Mouse (Mus musculus): ENCODE results near the gene Sytl1. TPM values are rescaled to one million over a fixed set of nuclear protein-coding genes. Genes with fewer than 3 reads are reported as not detected.

Sytl1 gene
- polyA plus RNA-seq, 1 experiment from 2014 or later = 0.67 TPM

DNA sequence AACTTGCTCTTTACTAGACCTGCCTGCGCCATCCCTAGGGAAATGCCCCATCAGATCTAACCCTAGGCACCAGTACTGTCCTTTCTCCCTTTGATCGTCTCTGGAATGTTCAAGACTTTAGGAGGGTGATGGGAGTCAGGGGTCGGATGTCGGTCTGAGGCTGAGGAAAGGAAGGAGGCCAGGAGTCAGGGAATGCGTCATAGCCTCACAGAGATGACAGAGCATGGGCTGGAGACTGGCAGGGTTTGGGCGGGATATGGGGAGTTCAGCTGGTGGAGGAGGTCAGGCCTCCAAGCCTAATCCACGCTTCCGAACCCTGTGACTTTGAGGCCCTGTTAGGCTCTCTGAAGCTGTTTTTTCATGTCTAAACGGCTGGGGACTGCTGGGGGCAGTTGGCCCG, 49.3 kb downstream of the Sytl1 start:
- no peaks in the 10 kb centered on the region for H3K36me3 ChIP-seq (replicated peaks)
- DNase-seq (ENCODE audit: extremely low spot score, low spot score) = no peak
- H3K4me3 ChIP-seq = peak overlapping the region; percentile 86
- peaks cover 35% of the 10 kb centered on the region for H3K4me1 ChIP-seq
- peaks cover 86% of the 10 kb centered on the region for H3K27me3 ChIP-seq (ENCODE audit: poor library complexity, severe bottlenecking)
- 9% methylated on average over 10 of the region's 10 CpGs for WGBS
- H3K9me3 ChIP-seq = no peaks in the 10 kb centered on the region
- no peak overlapping the region for H3K27ac ChIP-seq

DNA sequence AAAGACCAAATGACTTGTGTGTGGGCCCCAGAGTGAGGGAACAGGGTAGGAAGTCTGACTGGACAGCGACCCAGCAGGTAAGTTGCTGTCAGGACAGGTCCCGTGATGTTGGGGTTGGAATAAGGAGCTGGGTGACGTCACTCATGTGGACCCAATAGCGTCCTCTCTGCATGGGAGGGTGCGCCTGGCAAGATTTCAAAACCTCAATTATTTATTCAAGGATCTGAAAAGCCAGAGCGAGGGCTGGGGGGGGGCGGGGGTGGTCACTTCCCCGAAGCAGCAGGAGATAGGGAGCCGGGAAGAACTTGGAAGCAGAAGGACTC, 49.7 kb downstream of the Sytl1 start:
- Histone ChIP-seq H3K4me1 (peaks cover 35% of the 10 kb centered on the region), H3K27me3 (ENCODE audit: poor library complexity, severe bottlenecking) (peaks cover 86% of the 10 kb centered on the region), H3K9me3 (no peaks in the 10 kb centered on the region), H3K4me3 (peak overlapping the region; percentile 86), H3K27ac (no peak overlapping the region), H3K36me3 (replicated peaks) (no peaks in the 10 kb centered on the region)
- WGBS = under 1% methylated on average over 9 of the region's 9 CpGs
- no peak for DNase-seq (ENCODE audit: extremely low spot score, low spot score)

DNA sequence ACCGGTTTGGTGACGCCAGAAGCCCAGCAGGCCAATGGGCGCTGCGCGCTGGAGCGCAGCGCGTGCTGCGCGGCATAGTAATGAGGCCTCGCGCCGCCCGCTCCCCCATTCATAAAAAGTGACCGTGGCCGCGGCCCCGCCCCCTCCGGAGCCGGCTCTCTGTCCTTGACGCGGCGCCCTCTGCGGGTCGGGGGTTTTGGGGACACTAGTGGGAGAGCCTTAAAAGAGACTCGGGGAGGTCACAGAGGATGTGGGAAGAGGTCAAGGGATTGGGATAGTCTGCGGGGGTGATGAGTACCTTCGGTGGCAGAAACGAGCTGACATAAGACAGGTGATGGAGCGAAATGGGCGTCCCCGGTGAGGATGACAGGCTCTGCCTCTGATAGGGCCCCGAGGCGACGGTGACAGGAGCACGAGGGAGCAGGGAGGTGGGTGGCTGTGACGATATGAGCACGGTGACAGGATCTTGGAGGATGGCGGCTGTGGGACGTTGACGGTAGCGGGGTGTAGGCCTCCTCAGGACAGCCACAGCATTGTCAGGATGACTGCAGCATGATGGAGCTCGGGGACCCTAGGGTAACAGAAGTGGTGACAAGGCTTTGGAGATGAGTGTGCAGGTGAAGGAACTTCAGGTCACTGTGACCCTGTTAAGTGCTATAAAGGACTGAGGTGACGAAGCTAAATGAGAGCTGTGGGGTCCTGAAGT, 50.2 kb downstream of the Sytl1 start:
- Histone ChIP-seq H3K4me3 (peak overlapping the region; percentile 86), H3K4me1 (peaks cover 32% of the 10 kb centered on the region), H3K9me3 (no peaks in the 10 kb centered on the region), H3K27me3 (ENCODE audit: poor library complexity, severe bottlenecking) (peaks cover 86% of the 10 kb centered on the region), H3K27ac (peak overlapping the region; percentile 79), H3K36me3 (replicated peaks) (no peaks in the 10 kb centered on the region)
- WGBS = 2% methylated on average over 44 of the region's 44 CpGs
- DNase-seq (ENCODE audit: extremely low spot score, low spot score) = peak; percentile 82

DNA sequence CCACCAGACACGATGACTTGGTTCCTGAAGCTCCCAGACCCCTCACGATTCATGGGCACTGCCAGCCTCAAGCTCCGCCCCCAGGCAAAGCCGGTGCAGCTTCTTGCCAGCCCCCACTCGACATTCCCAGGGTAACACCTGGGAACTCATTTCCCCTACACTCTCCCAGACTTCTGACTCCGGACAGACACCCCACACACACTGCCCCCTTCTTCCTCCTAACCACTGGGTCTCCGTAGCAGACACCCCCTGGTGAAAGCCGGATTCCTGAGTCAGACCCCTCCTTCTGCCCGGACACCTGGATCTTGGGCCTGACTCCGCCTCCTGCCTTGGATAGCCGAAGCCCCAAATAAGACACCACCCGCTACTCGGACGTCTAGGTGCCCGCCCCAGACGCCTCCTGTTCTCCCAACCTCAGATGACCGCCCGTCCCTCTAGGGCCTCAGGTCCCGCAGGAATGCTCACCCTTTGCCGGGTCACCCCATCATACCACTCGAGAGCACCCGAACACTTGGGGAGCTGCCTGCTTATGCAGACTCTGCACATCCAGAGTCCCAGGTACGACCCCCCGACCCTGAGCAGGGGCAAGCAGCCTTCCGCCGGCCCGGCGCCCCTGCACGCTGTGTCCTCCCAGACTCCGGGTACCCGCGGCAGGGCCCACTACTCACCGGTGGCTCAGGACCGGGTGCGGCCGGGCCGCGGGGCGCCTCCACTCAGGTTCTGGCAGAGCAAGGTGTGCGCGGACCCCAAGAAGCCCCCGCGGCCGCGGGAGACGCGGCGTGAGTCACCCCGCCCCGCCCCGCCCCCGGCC, 51.0 kb downstream of the Sytl1 start, which contains the start of the genes Cd164l2 and Gpr3:
Gene Cd164l2, plus strand, starts transcription at position 381 of the 811 bp plus-strand sequence.
Gene Gpr3, minus strand, starts transcription at position 786 of the 811 bp plus-strand sequence.
- Histone ChIP-seq H3K9me3 (no peaks in the 10 kb centered on the region), H3K4me1 (peaks cover 30% of the 10 kb centered on the region), H3K27ac (peak within 1 kb of the TSS; percentile 79), H3K27me3 (ENCODE audit: poor library complexity, severe bottlenecking) (peaks cover 85% of the 10 kb centered on the region), H3K4me3 (peak within 1 kb of the TSS; percentile 86), H3K36me3 (replicated peaks) (no peaks in the 10 kb centered on the region)
- 1% methylated on average over 52 of the region's 52 CpGs for WGBS
- no peak for DNase-seq (ENCODE audit: extremely low spot score, low spot score)

DNA sequence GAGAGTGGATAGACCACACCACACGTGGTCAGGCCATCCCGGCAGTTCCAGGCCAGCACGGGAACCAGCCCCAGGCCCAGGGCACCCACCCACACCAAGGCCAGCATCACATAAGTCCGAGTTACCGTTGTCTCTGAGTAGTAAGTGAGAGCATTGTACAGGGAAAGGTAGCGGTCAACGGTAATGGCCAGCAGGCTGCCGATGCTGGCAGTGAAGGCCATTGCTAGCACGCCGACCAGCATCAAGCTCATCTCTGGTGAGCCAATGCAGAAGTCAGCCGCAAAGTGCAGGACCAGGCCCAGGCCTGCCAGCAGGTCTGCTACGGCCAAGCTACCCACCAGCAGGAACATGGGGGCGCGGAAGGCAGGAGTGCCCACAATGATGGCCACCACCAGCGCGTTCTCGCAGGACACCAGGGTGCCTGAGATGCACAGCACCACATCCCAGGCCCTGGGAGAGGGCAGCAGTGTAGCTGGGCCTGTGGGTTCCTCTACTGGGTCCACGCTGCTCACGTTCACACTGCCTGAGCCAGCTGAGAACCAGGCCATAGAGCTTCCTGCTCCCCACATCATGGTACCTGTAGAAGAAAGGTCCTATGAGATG, 52.0 kb downstream of the Sytl1 start:
- DNase-seq (ENCODE audit: extremely low spot score, low spot score) = no peak
- H3K36me3 ChIP-seq (replicated peaks) = no peaks in the 10 kb centered on the region
- H3K9me3 ChIP-seq = no peaks in the 10 kb centered on the region
- peaks cover 30% of the 10 kb centered on the region for H3K4me1 ChIP-seq
- H3K27ac ChIP-seq = no peak overlapping the region
- peaks cover 80% of the 10 kb centered on the region for H3K27me3 ChIP-seq (ENCODE audit: poor library complexity, severe bottlenecking)
- 92% methylated on average over 19 of the region's 19 CpGs for WGBS
- H3K4me3 ChIP-seq = no peak overlapping the region

DNA sequence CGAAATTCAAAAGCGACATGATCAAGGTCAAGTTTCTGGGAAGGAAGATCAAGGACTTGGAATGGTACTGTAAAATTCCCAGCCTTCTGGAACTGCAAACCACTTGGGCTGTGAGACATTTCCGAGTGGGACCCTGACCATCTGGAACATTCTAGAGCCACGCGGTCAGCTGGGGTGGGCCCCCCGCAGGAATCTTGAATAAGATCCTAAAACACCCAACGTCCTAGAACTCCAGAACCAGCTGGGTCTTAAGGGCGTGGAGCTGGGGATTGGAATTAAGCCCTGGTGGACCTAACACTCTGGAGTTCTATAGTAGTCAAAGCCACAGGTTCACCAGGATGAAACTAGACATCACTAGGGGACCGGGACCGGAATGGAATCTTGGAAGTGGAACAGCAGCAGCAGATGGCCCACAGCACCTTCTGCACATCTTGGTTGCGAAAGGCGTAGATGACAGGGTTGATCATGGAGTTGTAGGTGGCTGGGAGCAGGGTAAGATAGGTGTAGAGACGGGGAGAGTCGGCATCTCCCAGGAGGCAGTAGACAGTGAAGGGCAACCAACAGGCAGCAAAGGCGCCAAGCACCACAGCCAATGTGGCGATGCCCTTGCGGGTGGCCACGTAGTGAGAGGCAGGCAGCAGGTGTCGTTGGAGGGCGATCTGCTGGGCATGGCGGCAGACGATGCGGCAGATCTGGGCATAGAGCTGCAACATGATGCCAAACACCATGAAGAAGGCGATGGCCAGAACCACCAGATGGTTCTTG, 52.7 kb downstream of the Sytl1 start:
- H3K27me3 ChIP-seq (ENCODE audit: poor library complexity, severe bottlenecking) = peaks cover 73% of the 10 kb centered on the region
- H3K9me3 ChIP-seq = no peaks in the 10 kb centered on the region
- DNase-seq (ENCODE audit: extremely low spot score, low spot score) = no peak
- peaks cover 31% of the 10 kb centered on the region for H3K4me1 ChIP-seq
- WGBS = 92% methylated on average over 24 of the region's 24 CpGs
- H3K36me3 ChIP-seq (replicated peaks) = no peaks in the 10 kb centered on the region
- H3K27ac ChIP-seq = no peak overlapping the region
- H3K4me3 ChIP-seq = no peak overlapping the region

DNA sequence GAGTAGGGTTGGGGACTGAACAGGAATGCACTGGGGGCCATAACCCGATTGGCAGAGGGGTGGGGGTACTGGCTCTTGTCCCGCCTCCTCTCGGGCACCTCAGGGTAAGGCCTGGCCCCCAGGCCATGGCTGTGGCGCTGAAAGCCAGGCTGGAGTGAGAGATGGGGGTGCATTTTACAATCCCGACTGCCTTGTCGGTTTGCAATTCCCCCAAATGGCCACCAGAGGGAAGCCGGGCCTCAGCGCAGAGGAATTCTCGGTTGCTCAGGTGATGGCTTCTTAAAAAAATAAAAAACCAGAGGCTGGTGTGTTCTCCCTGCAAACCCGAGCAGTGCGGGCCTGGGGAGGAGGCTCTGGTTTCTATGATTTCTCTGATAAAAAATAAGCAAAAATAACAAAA, 53.5 kb downstream of the Sytl1 start:
- Histone ChIP-seq H3K36me3 (replicated peaks) (no peaks in the 10 kb centered on the region), H3K4me3 (no peak overlapping the region), H3K27me3 (ENCODE audit: poor library complexity, severe bottlenecking) (peaks cover 65% of the 10 kb centered on the region), H3K4me1 (peaks cover 39% of the 10 kb centered on the region), H3K27ac (no peak overlapping the region), H3K9me3 (no peaks in the 10 kb centered on the region)
- peak; percentile 66 for DNase-seq (ENCODE audit: extremely low spot score, low spot score)
- 5% methylated on average over 11 of the region's 11 CpGs for WGBS

DNA sequence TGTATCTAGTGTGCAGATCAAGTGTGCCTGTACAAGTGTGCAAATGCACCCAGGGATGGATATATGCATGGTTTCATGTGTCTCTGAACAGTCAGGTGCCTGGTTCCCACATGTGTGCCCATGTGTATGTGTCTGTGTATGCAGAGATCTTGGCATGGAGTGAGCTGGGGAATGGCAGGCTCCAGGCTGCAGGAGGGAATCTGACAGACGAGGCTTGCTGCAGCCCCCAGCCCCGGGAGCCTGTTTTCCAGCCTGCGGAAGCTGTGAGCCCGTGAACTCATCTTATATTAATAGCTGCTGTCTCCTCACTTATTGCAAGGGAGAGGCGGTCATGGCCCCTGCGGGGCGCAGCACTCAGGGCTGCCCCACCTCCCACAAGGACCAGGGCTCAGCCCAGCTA, 58.5 kb downstream of the Sytl1 start:
- no peak overlapping the region; the same call in 1 of the 2 replicates for H3K4me3 ChIP-seq
- 56% methylated on average over 7 of the region's 7 CpGs for WGBS
- H3K4me1 ChIP-seq = peaks cover 46% of the 10 kb centered on the region
- H3K27me3 ChIP-seq (ENCODE audit: poor library complexity, severe bottlenecking) = peaks cover 25% of the 10 kb centered on the region
- no peaks in the 10 kb centered on the region for H3K36me3 ChIP-seq (replicated peaks)
- no peaks in the 10 kb centered on the region for H3K9me3 ChIP-seq
- no peak for DNase-seq (ENCODE audit: extremely low spot score, low spot score)
- peak overlapping the region; percentile 70; the same call in 1 of the 2 replicates for H3K27ac ChIP-seq

DNA sequence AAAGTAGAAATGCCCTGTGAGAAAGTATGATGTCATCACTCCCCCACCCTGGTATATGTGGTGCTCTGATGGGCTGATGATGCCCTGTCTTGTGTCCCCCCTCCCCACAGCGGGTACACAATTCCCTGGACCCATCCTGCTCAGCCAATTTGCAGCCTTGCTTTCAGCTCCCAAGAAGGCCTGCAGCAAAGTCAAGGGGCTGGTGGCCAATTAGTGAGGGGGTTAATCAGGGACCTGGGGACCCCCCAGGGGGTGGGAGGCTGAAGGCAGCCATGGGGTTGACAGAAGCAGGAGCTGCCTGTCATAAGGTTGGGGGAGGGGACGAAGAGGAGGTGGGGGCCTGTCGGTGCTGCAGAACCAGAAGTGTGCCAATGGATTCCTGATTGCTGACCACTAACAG, 59.3 kb downstream of the Sytl1 start:
- H3K27me3 ChIP-seq (ENCODE audit: poor library complexity, severe bottlenecking) = peaks cover 17% of the 10 kb centered on the region

More for the DNA sequence above, 59.3 kb downstream of the Sytl1 start:
- H3K9me3 ChIP-seq = no peaks in the 10 kb centered on the region
- no peak overlapping the region for H3K4me3 ChIP-seq
- H3K36me3 ChIP-seq (replicated peaks) = no peaks in the 10 kb centered on the region
- H3K27ac ChIP-seq = no peak overlapping the region
- WGBS = 76% methylated on average over 3 of the region's 3 CpGs
- H3K4me1 ChIP-seq = peaks cover 51% of the 10 kb centered on the region
- DNase-seq (ENCODE audit: extremely low spot score, low spot score) = no peak

Other genes with a start within 250 kb of the Sytl1 start
- 47.4 and 49.1 TPM in 2 replicates for gene Wasf2, start 132.6 kb downstream of the Sytl1 start, polyA plus RNA-seq (2016; fragmentation: Nextera tagmentation; extraction: Ambion mirVana)
- gene Cd164l2, start 51.0 kb downstream of the Sytl1 start, polyA plus RNA-seq (2016; fragmentation: Nextera tagmentation; extraction: Ambion mirVana) = 1.2 and 2.5 TPM in 2 replicates
- 0.06 and 0.27 TPM in 2 replicates for gene Gpr3, start 50.6 kb downstream of the Sytl1 start, polyA plus RNA-seq (2016; fragmentation: Nextera tagmentation; extraction: Ambion mirVana)
- gene Map3k6, start 22.3 kb downstream of the Sytl1 start, polyA plus RNA-seq (2016; fragmentation: Nextera tagmentation; extraction: Ambion mirVana) = 1.7 and 1.8 TPM in 2 replicates
- gene Tmem222, start 14.7 kb upstream of the Sytl1 start, polyA plus RNA-seq (2016; fragmentation: Nextera tagmentation; extraction: Ambion mirVana) = 85.8 and 91.6 TPM in 2 replicates
- gene Wdtc1, start 90.4 kb upstream of the Sytl1 start, polyA plus RNA-seq (2016; fragmentation: Nextera tagmentation; extraction: Ambion mirVana) = 16.8 and 17.0 TPM in 2 replicates
- gene Slc9a1, start 106.6 kb upstream of the Sytl1 start, polyA plus RNA-seq (2016; fragmentation: Nextera tagmentation; extraction: Ambion mirVana) = 7.9 and 8.1 TPM in 2 replicates
- gene Tent5b, start 217.0 kb upstream of the Sytl1 start, polyA plus RNA-seq (2016; fragmentation: Nextera tagmentation; extraction: Ambion mirVana) = 0.71 and 1.2 TPM in 2 replicates
- 0.36 and 0.48 TPM in 2 replicates for gene Trnp1, start 235.4 kb upstream of the Sytl1 start, polyA plus RNA-seq (2016; fragmentation: Nextera tagmentation; extraction: Ambion mirVana)